Mouse (Mus musculus) liver, adult 2 months (tissue): ENCODE measurements at regions not wholly inside any gene's neighbourhood (a gene's known extent, or its start where the extent isn't known, plus 50 kb on each side); places are given as distances from the start of the nearest gene placed in this dataset.

Experiments used
- DNase-seq: peaks from one replicate; pipeline ENCODE4 v3.0.0-alpha.2; 2011; ENCODE audit warnings: low read depth, low spot score; ENCODE audit errors: extremely low read depth
- H3K27ac ChIP-seq: fragments of 200-500 bp; replicated peaks from 2 replicates; pipeline ENCODE4 v1.5.1; 2012; ENCODE audit warnings: low read depth, mild to moderate bottlenecking, control low read depth, inconsistent platforms, low read length; ENCODE audit not compliant: insufficient read depth
- H3K27me3 ChIP-seq: fragments of 200-500 bp; 2 replicates; pipeline ENCODE4 v1.6.1; 2012; ENCODE audit warnings: mild to moderate bottlenecking, moderate library complexity, low read length, inconsistent platforms; ENCODE audit not compliant: control insufficient read depth, insufficient read depth
- H3K36me3 ChIP-seq: fragments of 200-500 bp; 2 replicates; pipeline ENCODE4 v1.6.1; 2012; ENCODE audit warnings: low read length, inconsistent platforms; ENCODE audit not compliant: control insufficient read depth, insufficient read depth
- H3K4me1 ChIP-seq: fragments of 200-500 bp; 2 replicates; pipeline ENCODE4 v1.6.1; 2011; ENCODE audit warnings: low read length; ENCODE audit not compliant: control insufficient read depth, insufficient read depth
- H3K4me3 ChIP-seq: fragments of 200-500 bp; 2 replicates; pipeline ENCODE4 v1.5.1; 2011; ENCODE audit warnings: low read depth, mild to moderate bottlenecking, control low read depth, low read length, moderate library complexity; ENCODE audit not compliant: insufficient read depth
- H3K79me2 ChIP-seq: fragments of 200-500 bp; 2 replicates; pipeline ENCODE4 v1.6.1; 2012; ENCODE audit warnings: inconsistent platforms, mild to moderate bottlenecking, low read length, moderate library complexity; ENCODE audit not compliant: control insufficient read depth, insufficient read depth
- H3K9ac ChIP-seq: fragments of 200-500 bp; 2 replicates; pipeline ENCODE4 v1.6.1; 2012; ENCODE audit warnings: low read depth, mild to moderate bottlenecking, control low read depth, inconsistent platforms, low read length
- CTCF ChIP-seq: fragments of 200-500 bp; IDR thresholded peaks from 2 replicates; pipeline ENCODE4 v1.5.1; 2011; ENCODE audit warnings: low read depth, low read length, control low read depth
- POLR2A ChIP-seq: fragments of 200-500 bp; IDR thresholded peaks from 2 replicates; pipeline ENCODE4 v1.6.1; 2011; ENCODE audit warnings: low read length, control low read depth; ENCODE audit not compliant: insufficient read depth; ENCODE audit errors: extremely low read depth
- WGBS: fragments of 180-500 bp; shearing (Covaris S2); methylation state at CpG from one replicate; pipeline ENCODE4 v1.1.7; 2018; 5-methylcytosine and 5-hydroxymethylcytosine counted together

- Histone ChIP-seq H3K4me3 (no peak overlapping the region), H3K9ac (no peak overlapping the region), H3K36me3 (no peaks in the 10 kb centered on the region), H3K4me1 (no peaks in the 10 kb centered on the region), H3K27ac (no peak overlapping the region), H3K27me3 (no peaks in the 10 kb centered on the region), H3K79me2 (no peaks in the 10 kb centered on the region)
- WGBS, result 98% methylated on average over 3 of the region's 3 CpGs
- no peak for TF ChIP-seq POLR2A
- no peak for TF ChIP-seq CTCF
- DNase-seq, result no peak
Measured at GRCm38 (mm10) chr14:100867790-100868189, 332.3 kb downstream of the Prr30 start.

GRCm38 (mm10) chr14:100864792-100865191 lies 335.3 kb downstream of the Prr30 start:
- DNase-seq, result no peak
- WGBS, result 43% methylated on average over 2 of the region's 2 CpGs
- no peak overlapping the region for H3K27ac ChIP-seq
- H3K9ac ChIP-seq, result no peak overlapping the region
- TF ChIP-seq CTCF, result no peak
- TF ChIP-seq POLR2A, result no peak
- no peaks in the 10 kb centered on the region for H3K27me3 ChIP-seq
- no peaks in the 10 kb centered on the region for H3K79me2 ChIP-seq
- no peak overlapping the region for H3K4me3 ChIP-seq
- no peaks in the 10 kb centered on the region for H3K36me3 ChIP-seq
- H3K4me1 ChIP-seq, result no peaks in the 10 kb centered on the region

GRCm38 (mm10) chr14:100864164-100864563 lies 336.0 kb downstream of the Prr30 start:
- DNase-seq, result no peak
- Histone ChIP-seq H3K36me3 (no peaks in the 10 kb centered on the region), H3K79me2 (no peaks in the 10 kb centered on the region), H3K9ac (no peak overlapping the region), H3K4me1 (no peaks in the 10 kb centered on the region), H3K27me3 (no peaks in the 10 kb centered on the region), H3K27ac (no peak overlapping the region), H3K4me3 (no peak overlapping the region)
- TF ChIP-seq POLR2A, result no peak
- TF ChIP-seq CTCF, result no peak
- WGBS, result 91% methylated on average over 1 of the region's 1 CpGs

GRCm38 (mm10) chr14:100842828-100843227 lies 357.3 kb downstream of the Prr30 start:
- Histone ChIP-seq H3K36me3 (no peaks in the 10 kb centered on the region), H3K9ac (no peak overlapping the region), H3K4me3 (no peak overlapping the region), H3K79me2 (no peaks in the 10 kb centered on the region), H3K4me1 (no peaks in the 10 kb centered on the region), H3K27me3 (no peaks in the 10 kb centered on the region), H3K27ac (no peak overlapping the region)
- WGBS, result 80% methylated on average over 3 of the region's 3 CpGs
- no peak for DNase-seq
- TF ChIP-seq CTCF, result no peak
- no peak for TF ChIP-seq POLR2A
